Mouse (Mus musculus) E14TG2a.4 (cell line): Measurements from ENCODE around the gene Stk38l.

Experiments
- H3K27me3 ChIP-seq: 2 replicates; pipeline ENCODE4 v1.6.1; 2014; ENCODE audit warnings: low read length, control low read depth; ENCODE audit not compliant: insufficient read depth
- H3K36me3 ChIP-seq: 2 replicates; pipeline ENCODE4 v1.6.1; 2014; ENCODE audit warnings: low read length, control low read depth; ENCODE audit not compliant: insufficient read depth
- H3K4me1 ChIP-seq: replicated peaks from 2 replicates; pipeline ENCODE4 v1.6.1; 2014; ENCODE audit warnings: low read depth, low read length, control low read depth
- H3K4me3 ChIP-seq: replicated peaks from 2 replicates; pipeline ENCODE4 v1.5.1; 2014; ENCODE audit warnings: mild to moderate bottlenecking, low read length
- H3K9me3 ChIP-seq: 2 replicates; pipeline ENCODE4 v1.6.1; 2014; ENCODE audit warnings: low read length, control low read depth
- CTCF ChIP-seq: conservative IDR thresholded peaks from 2 replicates; pipeline ENCODE4 v1.5.1; 2014; ENCODE audit warnings: low read length
- NANOG ChIP-seq: IDR thresholded peaks from 2 replicates; pipeline ENCODE4 v1.6.1; 2014; ENCODE audit warnings: borderline replicate concordance, low read length, mixed read lengths
- POU5F1 ChIP-seq: IDR thresholded peaks from 2 replicates; pipeline ENCODE4 v1.6.1; 2014; ENCODE audit warnings: low read length, borderline replicate concordance

The Stk38l gene

GRCm38 (mm10) chr6:146745180-146745579 is 20.4 kb downstream of the Stk38l start:
- Histone ChIP-seq H3K9me3 (no peaks in the 10 kb centered on the region), H3K36me3 (peaks cover 3% of the 10 kb centered on the region; the same call in 1 of the 2 replicates), H3K4me3 (no peak overlapping the region), H3K27me3 (no peaks in the 10 kb centered on the region), H3K4me1 (no peaks in the 10 kb centered on the region)
- TF ChIP-seq CTCF (no peak), POU5F1 (no peak), NANOG (no peak)

GRCm38 (mm10) chr6:146746577-146746976 is 21.8 kb downstream of the Stk38l start:
- H3K4me1 ChIP-seq: peaks cover under 1% of the 10 kb centered on the region; the same call in 1 of the 2 replicates
- H3K9me3 ChIP-seq: no peaks in the 10 kb centered on the region
- no peak for TF ChIP-seq NANOG
- no peak for TF ChIP-seq CTCF
- TF ChIP-seq POU5F1: no peak
- no peak overlapping the region for H3K4me3 ChIP-seq
- H3K36me3 ChIP-seq: peaks cover 3% of the 10 kb centered on the region; the same call in 1 of the 2 replicates
- no peaks in the 10 kb centered on the region for H3K27me3 ChIP-seq

GRCm38 (mm10) chr6:146747057-146747456 is 22.3 kb downstream of the Stk38l start:
- H3K4me3 ChIP-seq: no peak overlapping the region
- H3K27me3 ChIP-seq: no peaks in the 10 kb centered on the region
- TF ChIP-seq POU5F1 (no peak), NANOG (no peak), CTCF (no peak)
- H3K9me3 ChIP-seq: no peaks in the 10 kb centered on the region
- H3K36me3 ChIP-seq: peaks cover 3% of the 10 kb centered on the region; the same call in 1 of the 2 replicates
- H3K4me1 ChIP-seq: peaks cover 5% of the 10 kb centered on the region

GRCm38 (mm10) chr6:146748271-146748670 is 23.5 kb downstream of the Stk38l start:
- TF ChIP-seq NANOG: no peak
- TF ChIP-seq POU5F1: no peak
- TF ChIP-seq CTCF: no peak
- H3K4me1 ChIP-seq: peaks cover 7% of the 10 kb centered on the region
- H3K9me3 ChIP-seq: no peaks in the 10 kb centered on the region
- H3K27me3 ChIP-seq: no peaks in the 10 kb centered on the region
- H3K4me3 ChIP-seq: no peak overlapping the region
- peaks cover 3% of the 10 kb centered on the region; the same call in 1 of the 2 replicates for H3K36me3 ChIP-seq

GRCm38 (mm10) chr6:146751671-146752070 is 26.9 kb downstream of the Stk38l start:
- no peak for TF ChIP-seq CTCF
- TF ChIP-seq NANOG: no peak
- TF ChIP-seq POU5F1: no peak
- H3K9me3 ChIP-seq: no peaks in the 10 kb centered on the region
- peaks cover 9% of the 10 kb centered on the region; the same call in 1 of the 2 replicates for H3K36me3 ChIP-seq
- H3K27me3 ChIP-seq: no peaks in the 10 kb centered on the region
- H3K4me1 ChIP-seq: peaks cover 22% of the 10 kb centered on the region
- H3K4me3 ChIP-seq: no peak overlapping the region

GRCm38 (mm10) chr6:146752178-146752577 is 27.4 kb downstream of the Stk38l start:
- Histone ChIP-seq H3K4me3 (no peak overlapping the region), H3K36me3 (peaks cover 9% of the 10 kb centered on the region; the same call in 1 of the 2 replicates), H3K27me3 (no peaks in the 10 kb centered on the region), H3K9me3 (no peaks in the 10 kb centered on the region), H3K4me1 (peaks cover 22% of the 10 kb centered on the region)
- TF ChIP-seq POU5F1 (no peak), CTCF (no peak), NANOG (no peak)

GRCm38 (mm10) chr6:146752612-146753011 is 27.8 kb downstream of the Stk38l start:
- H3K4me1 ChIP-seq: peaks cover 22% of the 10 kb centered on the region
- peaks cover 9% of the 10 kb centered on the region; the same call in 1 of the 2 replicates for H3K36me3 ChIP-seq
- TF ChIP-seq POU5F1 (no peak), CTCF (no peak), NANOG (no peak)
- no peaks in the 10 kb centered on the region for H3K9me3 ChIP-seq
- no peaks in the 10 kb centered on the region for H3K27me3 ChIP-seq
- H3K4me3 ChIP-seq: no peak overlapping the region

- Histone ChIP-seq H3K4me3 (no peak overlapping the region), H3K4me1 (peaks cover 22% of the 10 kb centered on the region), H3K9me3 (no peaks in the 10 kb centered on the region), H3K36me3 (peaks cover 9% of the 10 kb centered on the region; the same call in 1 of the 2 replicates), H3K27me3 (no peaks in the 10 kb centered on the region)
- no peak for TF ChIP-seq POU5F1
- TF ChIP-seq NANOG: no peak
- no peak for TF ChIP-seq CTCF
Measured at GRCm38 (mm10) chr6:146753560-146754160, 28.9 kb downstream of the Stk38l start.

- Histone ChIP-seq H3K4me3 (no peak overlapping the region), H3K9me3 (no peaks in the 10 kb centered on the region), H3K4me1 (peaks cover 22% of the 10 kb centered on the region), H3K27me3 (no peaks in the 10 kb centered on the region), H3K36me3 (peaks cover 9% of the 10 kb centered on the region; the same call in 1 of the 2 replicates)
- no peak for TF ChIP-seq CTCF
- no peak for TF ChIP-seq NANOG
- no peak for TF ChIP-seq POU5F1
Measured at GRCm38 (mm10) chr6:146755136-146755535, 30.3 kb downstream of the Stk38l start.
